Mouse (Mus musculus): ENCODE data around the gene Gnmt. TPM values are rescaled to one million over a fixed set of nuclear protein-coding genes. Genes with fewer than 3 reads are reported as not detected.

Gnmt gene
- not detected for polyA plus RNA-seq (2014; fragmentation: Illumina TruSeq; extraction: RNeasy Lipid Tissue Mini Kit (QIAGEN cat#74804); ENCODE audit: low read depth, low replicate concordance)

GRCm38 (mm10) chr17:46728904-46729318 is at the start of gene Gnmt:
Gnmt (minus strand) TSS chr17:46729168.

DNA sequence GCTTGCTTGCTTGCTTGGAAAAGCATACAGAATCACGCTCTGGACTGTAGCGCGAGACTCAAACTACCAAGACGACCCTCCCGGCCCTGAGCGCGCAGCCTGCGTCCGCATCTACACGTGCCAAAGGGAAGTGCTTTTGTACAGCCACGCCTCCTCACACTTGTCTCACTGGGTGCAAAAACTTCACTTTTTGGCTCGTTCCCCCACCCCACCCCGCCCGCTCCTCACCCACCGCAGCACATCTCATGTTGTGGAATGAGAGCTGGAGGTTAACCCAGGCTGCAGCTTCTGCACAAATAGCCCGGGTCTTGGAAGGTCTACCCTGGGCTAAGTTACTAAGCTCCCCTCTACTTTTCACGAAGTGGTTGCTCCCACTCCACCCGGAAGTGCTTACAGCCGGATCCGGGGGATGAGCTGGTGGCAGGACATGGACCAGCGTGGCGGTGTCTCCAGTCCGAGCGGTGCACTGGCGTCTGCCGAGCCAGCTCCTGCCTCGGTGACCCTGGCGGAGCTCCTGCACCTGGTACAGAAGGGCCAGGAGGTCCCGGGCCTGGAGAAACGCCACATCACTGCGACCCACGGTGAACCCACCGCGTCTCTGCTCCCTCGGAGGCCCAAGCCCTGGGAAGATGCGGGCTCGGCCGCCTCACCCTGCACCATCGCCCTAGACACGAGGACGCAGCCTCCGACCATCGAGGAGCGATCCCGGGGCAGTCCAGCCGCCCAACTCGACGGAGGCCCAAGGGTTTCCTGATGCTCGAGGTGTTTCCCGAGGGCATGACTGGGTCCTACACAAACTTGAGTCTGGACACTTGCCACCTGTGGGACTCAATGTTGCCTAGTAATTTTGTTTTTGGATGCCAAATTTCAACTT is 43.7 kb upstream of the Gnmt start, which contains the start of gene 2310039H08Rik:
Gene 2310039H08Rik, plus strand, starts transcription at position 232 of the 874 bp plus-strand sequence.

DNA sequence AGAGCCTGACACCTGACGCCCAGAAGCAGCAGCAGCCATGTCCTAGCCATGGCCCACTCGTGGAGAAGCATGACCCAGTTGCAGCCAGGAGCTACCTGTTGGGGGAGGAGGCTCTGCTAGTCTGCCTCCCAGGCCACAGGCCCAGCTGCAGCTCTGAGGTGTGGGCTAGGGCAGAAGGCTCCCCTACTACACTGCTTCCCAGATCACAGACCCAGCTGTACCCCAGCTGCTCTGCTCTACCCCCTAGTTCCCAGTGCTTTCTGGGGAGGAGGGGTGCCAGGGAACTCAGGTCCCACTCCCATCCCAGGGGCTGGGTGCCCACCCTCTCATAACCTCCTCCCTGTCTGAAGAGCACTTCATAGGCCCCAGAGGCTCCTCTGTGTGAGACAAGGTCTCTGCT is 34.6 kb upstream of the Gnmt start, which contains the start of gene Ptcra:
Gene Ptcra, minus strand, starts transcription at position 169 of the 400 bp plus-strand sequence.

GRCm38 (mm10) chr17:46751794-46752556 is 23.0 kb upstream of the Gnmt start, which contains the start of gene Cnpy3:
Cnpy3 (minus strand) TSS chr17:46752214.

GRCm38 (mm10) chr17:46710959-46711597 is 17.9 kb downstream of the Gnmt start, which contains the start of gene Pex6:
Pex6 (plus strand) TSS chr17:46711463.

DNA sequence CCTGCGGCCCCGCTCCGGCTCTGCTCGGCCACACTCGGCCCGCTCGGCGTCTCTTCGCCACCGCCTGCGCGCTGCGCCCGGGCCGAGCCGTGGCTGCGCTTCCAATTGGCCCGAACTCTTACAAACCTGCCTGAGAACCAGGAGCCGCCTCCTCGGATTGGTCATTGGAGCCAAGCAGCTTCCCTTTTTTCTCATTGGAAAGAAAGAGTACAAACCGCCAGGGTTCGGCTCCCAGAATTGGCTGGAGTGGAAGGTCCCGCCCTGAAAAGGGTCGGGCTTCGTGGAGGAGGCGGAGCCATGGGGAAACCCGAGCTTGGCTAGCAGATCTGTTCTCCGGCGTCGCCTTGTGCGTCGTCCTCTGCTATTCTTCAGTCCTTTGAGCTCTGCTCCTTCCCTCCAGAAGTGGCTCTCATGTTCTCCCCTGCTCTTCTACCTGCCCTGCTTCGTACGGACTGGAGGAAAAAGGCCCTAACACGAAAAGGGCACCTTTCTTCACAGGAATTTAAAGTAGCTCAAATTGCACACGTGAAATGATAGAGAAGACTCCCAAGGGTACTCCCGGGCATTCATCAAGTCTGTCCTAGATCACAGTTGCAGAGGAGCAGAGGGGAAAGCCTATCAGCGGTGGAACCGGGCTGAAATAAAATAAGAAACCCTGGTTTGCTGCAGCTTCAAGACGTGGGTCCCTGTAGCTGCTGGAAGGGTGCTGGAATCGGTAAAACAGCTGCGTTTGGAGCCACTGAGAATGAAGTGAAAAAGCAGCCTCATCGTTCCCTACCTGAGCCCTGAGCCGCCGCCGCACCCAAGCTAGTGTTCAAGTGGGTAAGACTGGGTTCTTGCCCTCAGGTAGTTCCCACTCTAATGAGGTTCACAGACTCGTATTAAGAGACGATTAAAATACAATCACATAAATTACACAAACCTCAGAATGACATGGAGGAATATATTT is 23.8 kb downstream of the Gnmt start, which contains the start of gene Ppp2r5d:
Gene Ppp2r5d, minus strand, starts transcription at position 225 of the 949 bp plus-strand sequence.

DNA sequence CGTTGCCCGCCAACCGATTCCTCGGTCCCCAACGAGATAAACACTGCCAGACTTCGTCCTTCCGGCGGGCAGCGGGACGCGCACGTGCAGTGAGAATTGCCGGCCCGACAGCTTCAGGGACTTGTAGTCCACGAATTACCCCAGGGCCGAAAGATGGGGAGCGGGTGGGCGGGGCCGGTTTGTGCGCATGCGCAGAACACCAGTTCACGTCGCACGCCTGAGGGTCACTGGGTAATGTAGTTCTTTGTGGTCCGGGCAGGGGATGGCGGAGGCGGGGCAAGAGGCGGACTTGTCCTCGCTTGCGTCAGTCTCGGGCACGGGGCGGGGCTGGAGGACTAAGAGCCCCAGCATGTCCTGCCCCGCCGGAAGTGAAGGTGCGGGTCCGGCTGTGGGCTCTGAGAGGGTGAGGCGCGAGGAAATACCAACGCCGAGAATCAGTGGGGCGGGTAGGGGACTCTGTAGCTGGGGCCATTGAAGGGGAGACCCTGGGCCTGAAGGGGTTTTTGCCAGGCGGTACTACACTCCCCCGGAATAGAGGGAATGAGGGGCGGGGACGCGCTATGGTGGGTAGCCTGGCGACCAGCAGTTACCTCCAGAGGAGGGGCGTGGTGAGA is 48.1 kb downstream of the Gnmt start, which contains the start of gene Klhdc3:
Gene Klhdc3, minus strand, starts transcription at position 155 of the 614 bp plus-strand sequence.

GRCm38 (mm10) chr17:46678416-46678815 is 50.6 kb downstream of the Gnmt start, which contains the start of gene Mea1:
Mea1 (plus strand) TSS chr17:46678793.

Other genes starting within 250 kb of the Gnmt start
- gene Ttbk1, start 241.5 kb downstream of the Gnmt start, polyA plus RNA-seq (2014; fragmentation: Illumina TruSeq; extraction: RNeasy Lipid Tissue Mini Kit (QIAGEN cat#74804); ENCODE audit: low read depth, low replicate concordance) = not detected
- 1.6 TPM for gene Dnph1, start 232.5 kb downstream of the Gnmt start, polyA plus RNA-seq (2014; fragmentation: Illumina TruSeq; extraction: RNeasy Lipid Tissue Mini Kit (QIAGEN cat#74804); ENCODE audit: low read depth, low replicate concordance)
- gene Cul9, start 182.8 kb downstream of the Gnmt start, polyA plus RNA-seq (2014; fragmentation: Illumina TruSeq; extraction: RNeasy Lipid Tissue Mini Kit (QIAGEN cat#74804); ENCODE audit: low read depth, low replicate concordance) = 1.3 TPM
- not detected for gene Srf, start 173.0 kb downstream of the Gnmt start, polyA plus RNA-seq (2014; fragmentation: Illumina TruSeq; extraction: RNeasy Lipid Tissue Mini Kit (QIAGEN cat#74804); ENCODE audit: low read depth, low replicate concordance)
- gene Ptk7, start 99.7 kb downstream of the Gnmt start, polyA plus RNA-seq (2014; fragmentation: Illumina TruSeq; extraction: RNeasy Lipid Tissue Mini Kit (QIAGEN cat#74804); ENCODE audit: low read depth, low replicate concordance) = 0.41 TPM
- gene Klc4, start 83.1 kb downstream of the Gnmt start, polyA plus RNA-seq (2014; fragmentation: Illumina TruSeq; extraction: RNeasy Lipid Tissue Mini Kit (QIAGEN cat#74804); ENCODE audit: low read depth, low replicate concordance) = not detected
- gene Mrpl2, start 82.9 kb downstream of the Gnmt start, polyA plus RNA-seq (2014; fragmentation: Illumina TruSeq; extraction: RNeasy Lipid Tissue Mini Kit (QIAGEN cat#74804); ENCODE audit: low read depth, low replicate concordance) = 3.4 TPM
- gene Cul7, start 78.8 kb downstream of the Gnmt start, polyA plus RNA-seq (2014; fragmentation: Illumina TruSeq; extraction: RNeasy Lipid Tissue Mini Kit (QIAGEN cat#74804); ENCODE audit: low read depth, low replicate concordance) = 0.41 TPM
- 4.2 TPM for gene Rrp36, start 54.8 kb downstream of the Gnmt start, polyA plus RNA-seq (2014; fragmentation: Illumina TruSeq; extraction: RNeasy Lipid Tissue Mini Kit (QIAGEN cat#74804); ENCODE audit: low read depth, low replicate concordance)
- gene Mea1, start 50.4 kb downstream of the Gnmt start, polyA plus RNA-seq (2014; fragmentation: Illumina TruSeq; extraction: RNeasy Lipid Tissue Mini Kit (QIAGEN cat#74804); ENCODE audit: low read depth, low replicate concordance) = 5.2 TPM
- gene Klhdc3, start 48.3 kb downstream of the Gnmt start, polyA plus RNA-seq (2014; fragmentation: Illumina TruSeq; extraction: RNeasy Lipid Tissue Mini Kit (QIAGEN cat#74804); ENCODE audit: low read depth, low replicate concordance) = 3.8 TPM
- 11.0 TPM for gene Ppp2r5d, start 24.1 kb downstream of the Gnmt start, polyA plus RNA-seq (2014; fragmentation: Illumina TruSeq; extraction: RNeasy Lipid Tissue Mini Kit (QIAGEN cat#74804); ENCODE audit: low read depth, low replicate concordance)
- gene Pex6, start 17.7 kb downstream of the Gnmt start, polyA plus RNA-seq (2014; fragmentation: Illumina TruSeq; extraction: RNeasy Lipid Tissue Mini Kit (QIAGEN cat#74804); ENCODE audit: low read depth, low replicate concordance) = 0.82 TPM
- gene Cnpy3, start 23.0 kb upstream of the Gnmt start, polyA plus RNA-seq (2014; fragmentation: Illumina TruSeq; extraction: RNeasy Lipid Tissue Mini Kit (QIAGEN cat#74804); ENCODE audit: low read depth, low replicate concordance) = 1.2 TPM
- gene Ptcra, start 34.5 kb upstream of the Gnmt start, polyA plus RNA-seq (2014; fragmentation: Illumina TruSeq; extraction: RNeasy Lipid Tissue Mini Kit (QIAGEN cat#74804); ENCODE audit: low read depth, low replicate concordance) = not detected
- 28.8 TPM for gene 2310039H08Rik, start 43.5 kb upstream of the Gnmt start, polyA plus RNA-seq (2014; fragmentation: Illumina TruSeq; extraction: RNeasy Lipid Tissue Mini Kit (QIAGEN cat#74804); ENCODE audit: low read depth, low replicate concordance)
- gene Rpl7l1, start 53.5 kb upstream of the Gnmt start, polyA plus RNA-seq (2014; fragmentation: Illumina TruSeq; extraction: RNeasy Lipid Tissue Mini Kit (QIAGEN cat#74804); ENCODE audit: low read depth, low replicate concordance) = 34.1 TPM
- 9.7 TPM for gene Bicral, start 129.3 kb upstream of the Gnmt start, polyA plus RNA-seq (2014; fragmentation: Illumina TruSeq; extraction: RNeasy Lipid Tissue Mini Kit (QIAGEN cat#74804); ENCODE audit: low read depth, low replicate concordance)
- gene Tbcc, start 161.5 kb upstream of the Gnmt start, polyA plus RNA-seq (2014; fragmentation: Illumina TruSeq; extraction: RNeasy Lipid Tissue Mini Kit (QIAGEN cat#74804); ENCODE audit: low read depth, low replicate concordance) = 0.87 TPM
- gene Prph2, start 181.3 kb upstream of the Gnmt start, polyA plus RNA-seq (2014; fragmentation: Illumina TruSeq; extraction: RNeasy Lipid Tissue Mini Kit (QIAGEN cat#74804); ENCODE audit: low read depth, low replicate concordance) = not detected